Mouse (Mus musculus) E14TG2a.4 (cell line): Measurements from ENCODE around the gene Gm20388.

Source experiments
- H3K27me3 ChIP-seq: 2 replicates; pipeline ENCODE4 v1.6.1; 2014; ENCODE audit warnings: low read length, control low read depth; ENCODE audit not compliant: insufficient read depth
- H3K36me3 ChIP-seq: 2 replicates; pipeline ENCODE4 v1.6.1; 2014; ENCODE audit warnings: low read length, control low read depth; ENCODE audit not compliant: insufficient read depth
- H3K4me1 ChIP-seq: replicated peaks from 2 replicates; pipeline ENCODE4 v1.6.1; 2014; ENCODE audit warnings: low read depth, low read length, control low read depth
- H3K4me3 ChIP-seq: replicated peaks from 2 replicates; pipeline ENCODE4 v1.5.1; 2014; ENCODE audit warnings: mild to moderate bottlenecking, low read length
- H3K9me3 ChIP-seq: 2 replicates; pipeline ENCODE4 v1.6.1; 2014; ENCODE audit warnings: low read length, control low read depth
- CTCF ChIP-seq: conservative IDR thresholded peaks from 2 replicates; pipeline ENCODE4 v1.5.1; 2014; ENCODE audit warnings: low read length
- NANOG ChIP-seq: IDR thresholded peaks from 2 replicates; pipeline ENCODE4 v1.6.1; 2014; ENCODE audit warnings: borderline replicate concordance, low read length, mixed read lengths
- POU5F1 ChIP-seq: IDR thresholded peaks from 2 replicates; pipeline ENCODE4 v1.6.1; 2014; ENCODE audit warnings: low read length, borderline replicate concordance

The Gm20388 gene

DNA sequence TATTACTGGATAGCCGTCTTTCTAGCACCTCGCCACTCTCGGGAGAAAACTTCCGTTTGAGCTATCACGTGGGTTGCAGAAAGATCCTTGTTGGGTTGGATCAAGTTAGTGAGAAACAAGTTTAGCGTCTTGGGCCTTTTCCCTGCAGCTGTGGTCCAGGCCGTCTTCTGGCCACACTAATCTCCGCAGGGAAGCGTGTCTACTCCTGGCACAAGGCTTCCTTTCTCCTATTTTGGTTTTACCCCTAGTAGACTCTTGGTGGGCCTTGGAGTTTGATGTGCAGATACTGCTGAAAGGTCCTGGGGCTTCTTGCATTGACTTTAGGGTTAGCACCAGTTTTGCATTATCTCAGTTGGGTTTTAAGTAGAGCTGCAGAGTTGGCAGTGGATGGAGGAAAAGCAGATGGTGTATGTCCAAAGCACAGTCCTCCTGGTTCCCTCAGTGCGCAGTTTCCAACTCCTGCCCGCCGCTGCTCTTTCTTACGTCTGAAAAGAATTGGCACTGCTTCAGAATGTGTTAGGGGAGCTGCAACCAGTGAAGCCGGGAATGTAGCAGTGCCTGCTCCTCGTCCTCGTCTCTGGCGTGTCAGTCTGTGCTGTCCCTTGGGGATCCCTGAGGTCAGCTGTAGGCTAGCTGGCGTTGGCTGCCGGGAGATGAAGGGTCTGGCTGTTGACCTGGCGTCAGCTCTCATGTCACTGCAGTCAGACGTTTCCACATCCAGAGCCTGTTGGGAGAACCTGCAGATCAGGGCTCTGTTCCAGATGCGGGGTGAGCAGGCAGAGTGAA lies 2107.6 kb downstream of the Gm20388 start:
- H3K9me3 ChIP-seq: no peaks in the 10 kb centered on the region
- no peaks in the 10 kb centered on the region for H3K27me3 ChIP-seq
- TF ChIP-seq CTCF: no peak
- no peak for TF ChIP-seq POU5F1
- peaks cover 97% of the 10 kb centered on the region for H3K36me3 ChIP-seq
- H3K4me3 ChIP-seq: no peak overlapping the region
- H3K4me1 ChIP-seq: peaks cover 11% of the 10 kb centered on the region

- Histone ChIP-seq H3K4me1 (peaks cover 11% of the 10 kb centered on the region), H3K4me3 (no peak overlapping the region), H3K36me3 (peaks cover 99% of the 10 kb centered on the region), H3K27me3 (no peaks in the 10 kb centered on the region), H3K9me3 (no peaks in the 10 kb centered on the region)
- TF ChIP-seq NANOG: no peak
- no peak for TF ChIP-seq POU5F1
- TF ChIP-seq CTCF: no peak
These were observed 2108.5 kb downstream of the Gm20388 start for GRCm38 (mm10) chr8:122019162-122019561.

- Histone ChIP-seq H3K4me1 (peaks cover 11% of the 10 kb centered on the region), H3K9me3 (no peaks in the 10 kb centered on the region), H3K4me3 (no peak overlapping the region), H3K36me3 (peaks cover 100% of the 10 kb centered on the region), H3K27me3 (no peaks in the 10 kb centered on the region)
- TF ChIP-seq CTCF (no peak), POU5F1 (no peak), NANOG (no peak)
These were observed 2109.6 kb downstream of the Gm20388 start for GRCm38 (mm10) chr8:122020050-122020771.

GRCm38 (mm10) chr8:122021725-122022124 lies 2111.1 kb downstream of the Gm20388 start:
- Histone ChIP-seq H3K36me3 (peaks cover 100% of the 10 kb centered on the region), H3K4me1 (peaks cover 11% of the 10 kb centered on the region), H3K27me3 (no peaks in the 10 kb centered on the region), H3K4me3 (no peak overlapping the region), H3K9me3 (no peaks in the 10 kb centered on the region)
- TF ChIP-seq POU5F1 (no peak), NANOG (no peak)

- Histone ChIP-seq H3K4me1 (peaks cover 11% of the 10 kb centered on the region), H3K4me3 (no peak overlapping the region), H3K36me3 (peaks cover 100% of the 10 kb centered on the region), H3K9me3 (no peaks in the 10 kb centered on the region), H3K27me3 (no peaks in the 10 kb centered on the region)
- TF ChIP-seq CTCF (no peak), NANOG (no peak), POU5F1 (no peak)
These were observed 2111.6 kb downstream of the Gm20388 start for GRCm38 (mm10) chr8:122022274-122022673.

DNA sequence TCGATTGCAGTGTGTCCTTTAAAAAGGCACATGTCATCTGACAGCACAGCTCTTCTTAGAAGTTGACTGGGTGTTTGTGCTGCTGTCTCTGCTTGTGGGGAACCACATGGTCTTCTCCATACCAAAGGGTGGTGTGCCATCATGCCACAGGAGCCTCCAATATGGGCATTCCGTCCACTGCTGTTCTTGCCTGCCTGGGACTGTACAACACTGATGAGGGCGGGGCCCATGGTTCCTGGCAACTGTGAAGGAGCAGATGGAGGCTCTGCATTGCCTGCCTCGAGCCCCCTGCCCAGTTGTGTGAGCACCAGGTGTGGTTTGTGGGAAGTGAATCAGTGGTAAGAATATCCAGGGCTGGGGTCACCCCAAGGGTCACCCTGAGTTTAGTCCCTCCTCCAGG lies 2112.1 kb downstream of the Gm20388 start:
- no peaks in the 10 kb centered on the region for H3K27me3 ChIP-seq
- H3K36me3 ChIP-seq: peaks cover 96% of the 10 kb centered on the region
- H3K4me3 ChIP-seq: no peak overlapping the region
- H3K9me3 ChIP-seq: no peaks in the 10 kb centered on the region
- TF ChIP-seq CTCF (no peak), NANOG (no peak), POU5F1 (no peak)
- peaks cover 11% of the 10 kb centered on the region for H3K4me1 ChIP-seq

DNA sequence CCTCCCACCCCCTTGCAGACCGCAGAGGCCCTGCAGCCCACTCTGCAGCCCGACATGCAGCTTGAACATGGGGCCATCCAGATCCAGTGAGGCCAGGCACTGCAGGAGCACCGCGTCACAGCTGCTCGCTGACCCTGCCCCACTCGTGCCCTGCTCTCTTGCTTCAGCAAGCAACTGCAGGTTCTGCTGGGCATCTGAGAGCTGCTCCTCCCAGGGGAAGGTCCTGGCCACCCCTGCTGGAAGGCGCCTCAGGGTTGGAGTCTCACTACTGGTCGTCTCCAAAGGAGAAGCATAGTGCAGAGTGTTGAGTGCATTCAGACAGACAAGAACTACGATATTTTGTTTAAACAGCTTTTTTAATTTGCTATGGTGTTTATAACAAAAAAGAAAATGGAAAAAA lies 2114.9 kb downstream of the Gm20388 start:
- no peaks in the 10 kb centered on the region for H3K9me3 ChIP-seq
- H3K4me3 ChIP-seq: no peak overlapping the region
- H3K4me1 ChIP-seq: peaks cover 11% of the 10 kb centered on the region
- TF ChIP-seq POU5F1: no peak
- no peak for TF ChIP-seq NANOG
- TF ChIP-seq CTCF: no peak
- H3K27me3 ChIP-seq: no peaks in the 10 kb centered on the region
- H3K36me3 ChIP-seq: peaks cover 68% of the 10 kb centered on the region

DNA sequence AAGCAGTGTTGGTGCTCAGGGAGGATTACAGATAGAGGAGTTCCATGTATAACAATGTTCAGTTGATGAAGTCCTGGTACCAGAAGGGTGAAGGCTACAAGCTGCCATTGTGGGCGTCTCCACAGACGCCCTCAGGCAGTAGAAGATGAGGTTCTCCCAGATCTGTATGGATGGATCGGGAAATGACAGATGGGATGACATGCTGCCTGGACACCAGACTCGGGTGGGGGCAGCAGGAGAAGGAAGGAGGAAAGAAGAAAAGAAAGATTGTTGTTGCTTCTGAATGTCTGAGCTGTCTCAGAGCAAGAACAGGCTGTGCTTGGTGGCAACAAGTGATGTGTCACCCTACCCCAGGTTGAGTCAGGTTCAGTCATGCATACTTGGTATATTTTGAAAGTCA lies 2117.5 kb downstream of the Gm20388 start:
- Histone ChIP-seq H3K4me1 (no peaks in the 10 kb centered on the region), H3K36me3 (peaks cover 42% of the 10 kb centered on the region), H3K27me3 (no peaks in the 10 kb centered on the region), H3K4me3 (no peak overlapping the region), H3K9me3 (no peaks in the 10 kb centered on the region)
- TF ChIP-seq NANOG: no peak
- no peak for TF ChIP-seq CTCF
- TF ChIP-seq POU5F1: no peak
